Mouse (Mus musculus) R1 (cell line): ENCODE results near the gene Alcam.

ENCODE experiments used
- DNase-seq: peaks from one replicate; pipeline ENCODE4 v3.0.0-alpha.2; 2018; ENCODE audit warnings: low read depth, low spot score

Alcam gene

DNA sequence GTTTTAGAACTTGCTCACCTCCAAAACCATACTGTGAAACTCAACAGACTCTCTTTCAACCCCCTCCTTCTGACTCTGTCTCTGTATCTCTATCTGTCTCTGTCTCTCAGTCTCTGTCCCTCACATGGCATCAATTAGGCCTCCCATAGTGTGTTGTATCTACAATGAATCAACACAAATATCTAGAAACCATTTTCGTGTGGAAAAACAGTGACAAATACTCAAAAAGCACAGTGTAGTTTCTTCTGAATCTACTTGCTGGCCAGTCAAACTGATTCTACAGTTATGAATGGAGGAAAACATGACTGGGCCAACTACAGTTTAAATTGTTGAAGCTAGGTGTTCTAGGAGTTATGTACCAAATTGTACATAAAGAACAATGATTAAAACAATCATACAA is 10.8 kb downstream of the Alcam start:
- no peak for DNase-seq

DNA sequence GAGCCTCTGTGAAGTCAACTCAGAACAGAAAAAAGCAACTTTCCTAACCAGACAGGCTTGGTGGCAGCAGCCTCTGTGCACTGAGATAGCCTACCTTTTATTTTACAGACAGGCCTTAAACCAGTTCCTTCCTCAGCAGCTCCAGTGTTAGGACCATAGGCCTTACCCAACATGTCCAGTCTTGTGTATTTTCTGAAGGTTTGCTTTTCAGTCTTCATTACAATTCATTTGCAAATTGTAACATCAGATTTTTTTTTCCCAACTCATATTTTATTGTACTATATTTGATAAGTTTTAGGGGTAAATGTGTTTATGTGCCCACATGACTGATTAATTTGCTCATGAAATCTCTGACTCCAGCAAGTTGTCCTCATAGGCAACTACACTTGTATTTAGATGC is 14.3 kb downstream of the Alcam start:
- no peak for DNase-seq

DNA sequence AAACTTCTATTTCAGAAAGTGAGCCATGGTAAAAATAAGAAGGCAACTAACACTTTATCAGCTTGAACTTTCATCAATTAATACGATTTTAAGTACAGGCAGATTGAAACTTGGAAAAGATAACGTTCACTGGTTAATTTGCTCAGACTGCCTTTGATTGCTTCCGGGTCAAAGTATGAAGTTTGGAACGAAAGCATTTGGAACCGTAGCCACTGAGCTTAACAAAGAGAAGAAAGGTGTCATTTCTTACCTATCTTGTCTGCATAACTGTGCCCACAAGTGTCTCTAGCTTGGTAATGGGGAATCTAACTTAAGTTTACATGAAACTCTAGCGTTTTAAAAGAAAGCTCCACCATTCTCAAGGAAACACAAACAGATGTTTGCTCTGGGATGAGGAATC is 14.9 kb downstream of the Alcam start:
- no peak for DNase-seq

DNA sequence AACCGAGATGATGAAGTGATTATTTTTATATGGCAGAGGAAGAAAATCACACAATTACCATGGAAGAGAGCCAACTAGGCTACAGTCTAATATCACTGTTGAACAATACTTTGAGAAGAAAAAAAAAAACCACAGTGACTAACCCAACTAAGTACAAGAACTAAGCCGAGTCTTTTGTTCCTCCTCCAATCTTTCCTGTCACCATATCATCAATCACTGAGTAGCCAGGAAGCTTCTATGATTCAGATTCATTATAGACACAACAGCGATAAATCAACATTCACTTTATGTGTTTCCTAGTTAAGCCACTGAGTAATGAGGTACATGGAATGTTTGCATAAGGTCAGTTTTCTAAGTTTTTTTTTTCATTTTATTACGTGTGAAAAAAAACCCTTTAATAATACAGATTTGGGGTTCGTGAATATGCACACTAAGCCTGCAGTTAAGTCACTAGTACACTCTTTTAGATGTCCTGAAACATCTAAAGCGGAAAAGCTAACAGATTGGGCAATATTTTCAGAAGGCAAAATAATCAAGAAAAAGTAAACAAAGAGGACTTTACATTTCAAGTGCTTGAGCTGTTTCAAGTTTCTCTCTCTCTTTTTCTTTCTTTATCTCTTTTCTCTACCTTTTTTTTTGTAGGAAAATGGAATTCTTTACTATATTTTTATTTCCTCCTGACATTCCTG is 15.5 kb downstream of the Alcam start:
- no peak for DNase-seq

DNA sequence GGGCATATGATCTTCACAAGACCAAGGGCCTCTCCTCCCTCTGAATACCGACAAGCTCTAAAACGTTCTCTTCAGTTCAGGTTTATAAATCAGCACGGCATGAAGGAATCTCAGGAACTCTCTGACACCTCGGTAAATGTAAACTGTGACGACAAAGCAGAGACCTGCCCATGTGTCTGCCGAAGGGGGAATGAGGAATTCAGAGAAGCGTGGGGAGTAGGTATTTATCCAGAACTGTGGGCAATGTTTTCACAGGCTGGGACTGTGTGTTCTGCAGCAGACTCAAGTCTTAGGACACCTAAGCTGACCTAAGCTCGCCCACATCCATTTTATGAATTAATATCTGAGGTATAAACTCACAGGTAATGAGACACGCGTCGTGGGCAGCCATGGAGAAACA is 20.7 kb downstream of the Alcam start:
- no peak for DNase-seq

DNA sequence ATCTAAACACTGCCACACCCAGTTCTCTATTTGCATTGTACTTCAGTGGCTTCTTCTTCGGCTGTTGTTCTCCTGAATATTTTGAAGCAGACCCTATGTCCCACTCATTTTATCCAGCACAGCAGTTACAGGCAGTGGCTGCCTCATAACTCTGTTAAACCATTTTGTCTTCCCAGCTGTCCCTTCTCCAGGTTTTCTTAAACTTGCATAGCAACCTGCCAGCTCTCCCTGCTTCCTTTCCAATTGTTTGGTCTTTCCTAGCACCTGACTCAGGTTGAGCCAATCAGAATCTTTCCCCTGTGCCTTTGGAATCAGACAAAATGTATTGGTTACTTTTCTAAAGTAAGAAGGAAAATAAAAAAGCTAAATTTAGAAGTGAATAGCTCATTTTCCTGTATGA is 21.8 kb downstream of the Alcam start:
- DNase-seq, result no peak

DNA sequence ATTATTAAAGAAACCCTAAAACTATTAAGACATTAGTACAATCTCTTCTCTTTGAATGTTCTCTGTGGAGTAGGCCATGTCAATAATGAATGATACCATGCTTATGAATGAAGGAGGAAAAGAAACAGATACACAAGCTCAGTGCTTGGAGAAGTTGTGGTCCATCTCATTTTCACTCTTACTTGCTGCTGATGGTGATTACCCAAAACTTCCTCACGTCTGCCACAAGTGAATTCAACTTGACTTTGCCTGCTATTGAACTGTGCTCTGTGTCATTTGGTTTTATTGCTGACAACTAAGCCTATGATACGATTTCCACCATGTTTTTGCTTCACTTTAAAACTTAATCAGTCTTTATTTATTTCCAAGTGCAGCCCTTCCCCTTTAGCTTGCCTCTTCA is 22.3 kb downstream of the Alcam start:
- no peak for DNase-seq

DNA sequence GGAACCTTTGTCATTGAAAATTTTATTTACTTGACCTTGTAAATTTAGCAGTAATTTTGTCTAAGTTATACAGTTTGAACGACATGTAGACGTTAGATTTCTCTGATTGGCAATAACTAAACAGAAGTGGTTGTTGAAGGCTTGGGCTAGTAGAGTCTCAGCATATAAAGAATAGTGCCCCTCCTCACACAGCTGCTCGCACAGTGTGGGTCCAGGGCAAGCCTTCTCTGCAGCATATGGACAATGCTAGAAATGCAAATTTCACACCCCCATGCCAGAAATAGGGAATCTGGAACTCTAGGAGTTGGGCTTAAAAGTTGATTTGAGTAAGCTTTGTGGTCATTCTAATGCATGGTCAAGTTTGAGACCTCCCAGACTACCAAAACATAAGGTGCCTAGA is 23.8 kb downstream of the Alcam start:
- no peak for DNase-seq

DNA sequence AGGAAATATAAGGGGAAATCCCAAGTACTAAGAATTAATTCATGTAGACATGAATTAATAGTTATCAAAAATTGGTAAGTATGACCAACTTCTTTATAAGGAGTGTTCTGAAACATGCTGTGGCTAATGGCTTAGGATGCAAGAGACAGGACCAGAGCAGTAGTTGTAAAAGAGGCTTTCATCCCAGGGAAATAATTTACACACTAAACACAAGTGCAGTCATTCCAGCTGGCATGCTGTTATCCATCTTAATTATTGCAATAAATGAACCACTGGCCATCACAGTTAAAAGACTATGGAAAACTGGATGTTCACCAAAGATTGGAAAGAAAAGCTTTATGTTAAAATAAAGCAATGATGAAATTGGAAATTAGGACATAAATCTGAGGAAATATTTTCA is 24.2 kb downstream of the Alcam start:
- DNase-seq, result no peak

DNA sequence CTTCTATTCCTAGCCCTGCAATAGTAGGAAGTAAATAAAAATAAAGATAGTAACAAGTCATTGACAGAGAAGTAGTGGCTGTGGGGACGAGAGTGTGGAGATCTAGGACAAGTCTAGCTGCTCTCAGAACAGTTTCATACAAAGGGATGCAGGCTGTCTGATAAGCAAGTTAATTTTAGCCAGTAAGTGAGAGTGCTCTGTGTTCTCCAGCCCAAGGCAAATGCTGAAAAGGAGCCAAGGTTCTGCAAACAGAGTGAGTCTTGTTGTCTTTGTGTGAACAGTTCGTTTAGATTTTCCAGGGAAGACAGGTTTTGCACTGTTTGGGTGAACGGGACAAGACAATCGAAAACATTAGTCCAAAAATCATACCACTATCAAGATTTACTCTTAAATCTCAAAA is 25.4 kb downstream of the Alcam start:
- DNase-seq, result no peak

DNA sequence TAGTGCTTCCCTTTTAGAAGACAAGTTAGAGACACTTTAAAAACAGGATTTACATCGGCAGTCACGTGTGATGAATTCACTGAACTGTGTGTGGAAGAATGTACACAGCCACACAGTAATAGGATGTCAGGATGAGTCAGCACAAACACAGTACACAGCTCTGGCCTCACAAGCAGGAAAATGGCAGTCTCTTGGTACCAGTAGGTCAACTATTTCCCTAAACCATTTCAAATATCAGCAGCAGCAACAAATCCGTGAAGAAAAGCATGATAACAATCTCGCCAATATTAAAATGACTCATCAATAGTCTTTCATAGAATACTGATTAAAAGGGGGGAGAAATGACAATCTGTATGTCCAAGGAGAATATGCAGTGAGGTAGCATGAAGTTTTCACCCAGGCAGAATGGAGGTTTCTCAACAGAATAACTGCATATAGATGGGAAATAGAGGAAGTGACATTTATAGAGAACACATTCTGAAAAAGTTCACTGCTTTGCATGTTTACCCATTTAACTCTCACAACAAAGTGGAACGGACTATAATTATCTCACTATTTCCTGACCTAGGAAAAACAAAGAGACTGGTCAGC is 35.2 kb downstream of the Alcam start:
- DNase-seq, result peak; percentile 7

DNA sequence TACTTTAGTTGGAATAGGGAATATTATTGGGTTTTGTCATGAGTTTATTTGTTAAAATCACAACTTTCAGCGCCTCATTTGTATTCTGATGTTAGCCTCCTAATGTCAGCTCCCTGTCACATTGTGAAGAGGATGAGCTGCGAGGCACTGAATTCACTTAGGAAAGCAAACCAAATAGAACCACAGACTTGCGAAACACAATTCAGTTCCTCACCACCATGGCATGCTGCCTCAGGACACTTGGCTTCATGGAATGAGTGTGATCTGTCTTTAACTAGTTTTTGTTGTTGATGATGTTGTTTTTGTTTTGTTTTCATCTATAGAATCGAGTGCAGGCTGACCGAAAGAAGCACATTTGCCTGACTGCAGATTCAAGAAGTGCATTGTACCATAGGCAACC is 35.9 kb downstream of the Alcam start:
- no peak for DNase-seq

DNA sequence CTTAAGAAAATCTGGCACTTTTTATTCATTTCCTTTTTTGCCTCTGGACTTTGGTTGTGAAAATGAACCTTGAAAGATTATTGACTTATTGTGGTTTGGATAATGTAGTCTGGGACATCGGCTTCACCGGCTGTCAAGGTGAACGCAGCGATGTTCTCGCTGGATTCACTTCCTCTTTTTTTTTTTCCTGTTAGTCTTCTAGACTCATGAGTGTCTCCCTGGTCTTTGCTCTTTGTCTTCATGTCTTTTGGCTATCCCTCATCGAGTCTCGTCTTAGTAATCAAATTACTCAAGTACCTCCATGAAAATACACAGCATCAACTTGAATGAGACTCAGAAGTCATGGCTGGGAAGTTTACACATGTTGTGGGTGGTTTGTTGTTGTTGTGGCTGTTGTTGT is 36.7 kb downstream of the Alcam start:
- no peak for DNase-seq

DNA sequence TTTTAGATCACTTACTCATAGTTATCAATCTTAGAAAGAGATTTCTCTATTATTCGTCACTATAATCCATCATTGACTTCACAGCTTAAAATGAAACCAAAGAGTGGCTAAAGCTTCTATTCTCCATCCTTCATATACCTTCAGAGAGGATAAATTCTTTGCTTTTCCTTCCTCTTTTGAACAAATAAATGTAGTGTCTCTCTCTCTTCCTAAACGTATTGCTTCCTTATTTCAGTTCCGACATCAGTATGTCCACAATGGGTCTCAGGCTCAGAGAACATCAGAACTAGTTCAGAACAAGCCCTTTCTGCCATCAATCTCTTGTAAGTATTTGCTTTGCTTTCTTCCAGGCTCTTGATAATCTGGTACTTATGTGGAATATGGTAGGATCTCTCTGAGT is 40.2 kb downstream of the Alcam start:
- no peak for DNase-seq

DNA sequence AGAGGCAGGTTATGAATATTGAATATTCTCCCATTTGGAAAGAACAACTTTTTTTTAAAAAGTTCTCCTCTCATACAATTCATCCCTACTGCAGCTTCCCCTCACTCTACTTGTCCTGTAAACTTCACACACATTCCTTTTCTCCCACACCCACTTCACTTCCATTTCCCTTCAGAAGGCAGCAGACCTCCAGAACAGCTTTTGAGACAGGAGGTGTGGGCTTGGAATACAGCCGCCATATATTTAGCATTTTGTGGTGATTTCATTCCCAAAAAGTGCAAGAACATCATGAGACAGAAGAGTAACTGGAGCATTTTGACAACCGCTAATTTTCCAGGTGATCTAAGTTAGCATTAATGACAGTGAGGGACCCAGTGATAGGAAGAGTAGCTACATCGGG is 47.8 kb downstream of the Alcam start:
- no peak for DNase-seq

DNA sequence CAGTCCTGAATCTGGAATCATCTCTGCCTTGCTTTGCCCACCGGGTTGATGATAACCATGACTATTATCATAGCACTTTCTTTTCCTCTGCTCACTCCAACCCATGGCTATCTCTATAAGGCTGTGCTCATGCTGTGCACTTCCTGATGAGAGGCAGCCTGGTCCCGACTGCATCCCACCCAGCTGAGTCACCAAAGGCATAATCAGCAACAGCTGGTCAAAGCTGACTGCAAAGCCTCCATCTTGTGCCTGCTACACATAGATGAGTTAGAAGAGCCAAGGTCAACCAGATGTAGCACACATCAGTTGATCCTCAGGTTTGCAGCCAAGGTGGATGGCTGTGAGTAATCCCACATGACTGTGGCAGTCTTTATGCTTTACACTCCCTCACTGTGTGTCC is 48.6 kb downstream of the Alcam start:
- no peak for DNase-seq

DNA sequence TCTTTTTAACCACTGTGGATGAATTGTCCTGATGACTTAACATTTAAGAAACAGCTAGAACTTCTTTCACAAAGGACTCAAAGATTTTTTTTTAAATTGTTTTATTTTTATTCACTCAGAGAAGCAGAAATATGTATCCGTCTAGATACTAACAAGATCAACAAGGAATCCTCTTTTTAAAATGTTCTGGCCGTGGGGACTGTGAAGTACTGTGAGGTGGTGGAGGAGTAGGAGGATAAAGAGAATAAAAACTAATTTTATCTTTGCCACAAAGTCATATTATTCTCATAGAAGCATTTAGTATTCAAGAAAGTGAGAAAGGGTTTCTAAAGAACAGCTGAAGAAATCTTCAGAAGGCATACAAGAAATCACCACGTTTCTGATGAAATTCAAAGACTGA is 54.8 kb downstream of the Alcam start:
- no peak for DNase-seq

DNA sequence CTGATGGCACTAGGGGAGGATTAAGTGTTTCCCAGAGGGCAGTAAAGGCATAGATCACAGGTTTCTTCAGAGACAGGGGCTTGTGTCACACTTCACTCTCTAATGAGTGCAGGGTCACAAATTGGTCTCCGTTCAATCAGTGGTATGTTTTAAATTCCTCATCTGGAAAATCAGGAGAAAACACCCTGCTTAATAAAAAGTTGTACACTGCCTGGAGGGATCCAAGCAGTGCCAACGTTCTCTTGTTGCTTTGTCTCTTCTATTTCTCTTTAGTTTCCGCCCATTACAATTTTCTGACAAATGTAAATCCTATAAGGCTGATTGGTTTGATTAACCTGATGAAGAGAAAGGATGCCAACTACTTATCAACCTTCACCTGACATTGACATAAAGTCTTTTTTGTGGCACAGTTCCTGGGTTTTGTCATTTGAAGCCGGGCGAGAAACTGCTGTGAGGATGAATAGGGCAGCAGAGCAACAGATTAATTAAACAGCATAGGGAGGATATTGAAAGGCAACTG is 67.0 kb downstream of the Alcam start:
- no peak for DNase-seq

DNA sequence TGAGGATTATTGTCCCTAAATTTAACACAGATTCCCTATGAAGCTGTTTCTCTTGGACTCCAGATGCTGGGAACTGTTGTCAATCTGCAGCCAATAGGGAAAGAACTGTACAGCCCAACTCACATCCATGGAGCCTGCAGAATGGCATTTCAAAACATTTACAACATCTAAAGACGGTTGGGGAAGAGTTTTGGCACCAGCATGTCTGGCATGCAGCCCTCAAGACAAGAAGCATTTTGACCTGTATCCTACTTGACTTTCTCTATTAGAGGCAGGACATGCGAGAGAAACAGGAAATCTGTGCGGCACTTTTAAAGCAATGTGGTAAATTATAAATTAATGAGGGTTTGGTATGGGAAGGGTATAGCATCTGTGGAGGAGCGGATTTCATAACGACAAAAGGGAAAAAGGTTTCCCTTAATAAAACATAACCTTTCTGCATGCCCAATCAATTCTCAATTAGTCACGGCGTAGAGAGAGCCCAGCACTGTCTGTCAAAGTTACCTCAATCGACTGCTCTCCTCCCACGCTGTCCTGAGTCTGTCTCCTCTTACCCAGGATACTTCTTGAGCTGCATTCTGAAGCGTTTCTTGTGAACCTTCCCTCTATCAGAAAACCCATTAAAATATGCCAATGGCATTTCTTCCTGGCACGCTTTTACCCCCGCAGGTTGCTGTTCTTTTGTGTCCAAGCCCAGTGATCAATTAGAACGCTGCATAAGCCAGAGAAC is 70.3 kb downstream of the Alcam start:
- DNase-seq, result no peak

DNA sequence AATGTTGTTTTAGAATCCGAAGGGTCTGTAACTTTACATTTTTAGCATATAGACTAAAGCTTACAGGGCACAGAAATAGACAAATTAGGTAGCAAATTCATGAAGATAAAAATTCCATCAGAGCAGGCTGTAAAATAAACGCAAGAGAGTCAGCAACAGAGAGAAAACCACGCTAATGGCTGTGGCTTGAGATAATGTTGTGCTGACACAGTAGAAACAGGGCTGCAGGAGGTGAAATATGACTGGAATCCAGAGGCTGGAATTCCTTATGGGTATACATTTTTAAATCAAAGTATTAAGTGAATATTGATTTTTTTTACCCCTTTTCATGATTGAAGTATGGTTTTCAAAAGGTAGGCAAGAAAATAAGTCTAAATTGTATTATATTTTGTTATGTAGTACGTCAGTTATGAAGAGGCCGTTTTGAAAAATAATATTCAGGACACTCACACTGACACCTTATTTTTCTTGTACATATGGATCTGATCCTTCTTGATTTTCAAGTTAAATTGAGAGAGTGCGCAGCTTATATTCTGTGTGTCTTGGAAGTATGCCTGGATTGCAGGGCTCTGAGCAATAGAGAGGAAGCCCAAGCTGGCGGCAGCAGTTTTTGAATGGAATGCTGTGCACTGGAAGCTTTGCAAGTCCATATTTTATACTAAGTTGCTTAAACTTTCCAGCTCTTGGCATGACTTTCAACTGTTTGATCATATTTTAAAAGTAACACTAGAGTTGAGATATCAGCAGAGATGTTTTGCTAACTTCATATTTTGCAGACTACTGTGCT is 74.9 kb downstream of the Alcam start:
- DNase-seq, result no peak

DNA sequence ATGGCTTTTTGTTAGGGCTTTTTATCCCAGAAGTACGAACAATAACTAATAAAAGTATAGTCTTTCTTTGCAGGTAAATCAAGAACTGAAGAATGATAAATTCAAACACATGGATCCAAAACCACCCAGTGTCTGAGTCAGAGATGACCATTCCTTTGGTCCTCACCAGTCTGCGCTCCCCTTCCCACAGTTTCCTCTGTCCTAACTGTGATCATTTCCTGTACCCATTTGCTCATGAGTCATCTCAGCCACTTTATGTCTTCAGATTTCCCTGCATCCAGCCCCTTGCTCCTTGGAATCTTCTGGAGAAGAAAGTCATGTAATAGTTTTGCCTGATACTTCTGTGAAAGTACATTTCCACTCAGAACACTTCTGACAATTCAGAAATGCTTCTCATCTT is 77.0 kb downstream of the Alcam start:
- no peak for DNase-seq

DNA sequence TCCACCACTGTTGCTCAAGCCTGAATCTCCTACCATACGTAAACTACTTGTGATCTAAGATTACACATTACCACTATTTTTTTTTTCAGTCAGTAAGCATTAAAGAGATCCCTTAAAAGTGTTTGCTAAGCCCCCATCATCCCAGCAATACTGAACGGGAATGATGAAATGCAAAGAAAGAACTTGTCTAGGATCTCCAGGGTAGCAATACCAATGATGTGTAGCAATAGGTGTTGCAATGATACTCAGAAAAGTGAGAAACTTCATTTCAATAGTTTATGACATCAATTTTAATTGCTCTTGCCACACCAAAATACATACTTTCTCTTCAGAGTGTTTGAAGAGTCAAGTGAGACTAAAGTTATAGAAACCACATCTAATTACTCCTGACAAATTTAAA is 81.9 kb downstream of the Alcam start:
- DNase-seq, result no peak
